Mouse (Mus musculus): ENCODE data around the gene Kctd19. TPM values are rescaled to one million over a fixed set of nuclear protein-coding genes. Genes with fewer than 3 reads are reported as not detected.

Kctd19 gene
- polyA plus RNA-seq, 2 experiments: 0.04 TPM; not detected in 1

- Histone ChIP-seq H3K9me3 (ENCODE audit: control insufficient read depth, low read length) (no peaks in the 10 kb centered on the region), H3K4me2 (replicated peaks; ENCODE audit: low read depth, low read length, severe bottlenecking) (no peak overlapping the region), H3K27ac (replicated peaks; ENCODE audit: low read depth, low read length) (no peak overlapping the region), H3K4me3 (replicated peaks; ENCODE audit: low read length) (no peak overlapping the region), H3K9ac (ENCODE audit: low read depth, low read length, severe bottlenecking) (no peak overlapping the region), H3K27me3 (ENCODE audit: control insufficient read depth, insufficient read depth, low read length) (no peaks in the 10 kb centered on the region), H3K4me1 (ENCODE audit: control insufficient read depth, insufficient read depth, low read length) (peaks cover 4% of the 10 kb centered on the region; the same call in 1 of the 2 replicates), H3K36me3 (ENCODE audit: control insufficient read depth, insufficient read depth, low read length) (no peaks in the 10 kb centered on the region)
- DNase-seq (ENCODE audit: low spot score) (peak; percentile 44), ATAC-seq (ENCODE audit: low FRiP score, low read depth) (peak; percentile 80)
- 42% methylated on average over 11 of the region's 11 CpGs for WGBS
- no peak for TF ChIP-seq POLR2A (IDR thresholded peaks at IDR 0.05; ENCODE audit: borderline replicate concordance, extremely low read depth, insufficient read depth, insufficient read length)
Observed at GRCm38 (mm10) chr8:105445296-105446126, 32.2 kb upstream of the Kctd19 start.

DNA sequence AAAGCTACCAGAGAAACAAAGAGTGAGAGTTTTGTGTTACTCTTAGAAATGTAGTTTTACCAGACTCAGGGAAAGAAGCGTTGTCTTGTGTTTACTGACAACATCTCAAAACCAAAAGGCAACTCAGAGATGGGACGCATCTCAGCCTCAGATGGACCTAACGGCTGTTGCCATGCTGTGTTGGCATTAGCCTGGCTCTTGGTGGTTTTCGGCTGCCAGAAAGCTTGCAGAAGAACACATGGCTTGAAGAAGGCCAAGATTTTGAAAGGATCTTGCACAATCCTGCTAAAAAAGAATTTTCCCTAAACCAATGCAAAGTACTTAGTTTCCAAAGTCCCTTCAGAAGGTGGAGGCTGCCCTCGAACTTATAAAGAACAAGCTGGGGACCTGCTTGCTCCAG is 29.4 kb upstream of the Kctd19 start:
- no peak for DNase-seq (ENCODE audit: low spot score)
- no peak overlapping the region for H3K9ac ChIP-seq (ENCODE audit: low read depth, low read length, severe bottlenecking)
- no peaks in the 10 kb centered on the region for H3K27me3 ChIP-seq (ENCODE audit: control insufficient read depth, insufficient read depth, low read length)
- no peak overlapping the region for H3K4me2 ChIP-seq (replicated peaks; ENCODE audit: low read depth, low read length, severe bottlenecking)
- no peaks in the 10 kb centered on the region for H3K36me3 ChIP-seq (ENCODE audit: control insufficient read depth, insufficient read depth, low read length)
- 93% methylated on average over 5 of the region's 5 CpGs for WGBS
- no peak overlapping the region for H3K4me3 ChIP-seq (replicated peaks; ENCODE audit: low read length)
- no peaks in the 10 kb centered on the region for H3K9me3 ChIP-seq (ENCODE audit: control insufficient read depth, low read length)
- peaks cover 4% of the 10 kb centered on the region; the same call in 1 of the 2 replicates for H3K4me1 ChIP-seq (ENCODE audit: control insufficient read depth, insufficient read depth, low read length)
- no peak overlapping the region for H3K27ac ChIP-seq (replicated peaks; ENCODE audit: low read depth, low read length)
- ATAC-seq (ENCODE audit: low FRiP score, low read depth): no peak
- TF ChIP-seq POLR2A (IDR thresholded peaks at IDR 0.05; ENCODE audit: borderline replicate concordance, extremely low read depth, insufficient read depth, insufficient read length): no peak

DNA sequence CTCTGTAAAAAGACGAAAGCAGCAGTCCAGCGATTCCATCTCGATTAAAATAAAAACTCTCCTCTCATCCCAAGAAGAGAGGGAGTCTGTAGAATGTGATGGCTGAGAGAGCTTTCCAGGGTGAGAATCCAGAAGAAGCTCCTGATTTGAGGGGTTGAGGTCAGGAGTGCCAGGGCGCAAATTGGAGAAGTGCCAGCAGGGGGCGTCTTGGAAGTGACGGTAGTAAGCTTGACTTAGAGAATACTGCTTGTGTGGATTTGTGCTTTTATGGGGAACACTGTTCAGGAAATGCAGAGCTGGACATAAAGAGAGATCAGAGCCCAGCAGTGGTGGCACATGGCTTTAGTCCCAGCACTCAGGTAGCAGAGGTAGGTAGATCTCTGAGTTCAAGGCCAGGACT is 28.1 kb upstream of the Kctd19 start:
- Histone ChIP-seq H3K4me2 (replicated peaks; ENCODE audit: low read depth, low read length, severe bottlenecking) (no peak overlapping the region), H3K36me3 (ENCODE audit: control insufficient read depth, insufficient read depth, low read length) (no peaks in the 10 kb centered on the region), H3K27ac (replicated peaks; ENCODE audit: low read depth, low read length) (no peak overlapping the region), H3K9ac (ENCODE audit: low read depth, low read length, severe bottlenecking) (no peak overlapping the region), H3K4me1 (ENCODE audit: control insufficient read depth, insufficient read depth, low read length) (peaks cover 4% of the 10 kb centered on the region; the same call in 1 of the 2 replicates), H3K4me3 (replicated peaks; ENCODE audit: low read length) (no peak overlapping the region), H3K9me3 (ENCODE audit: control insufficient read depth, low read length) (no peaks in the 10 kb centered on the region), H3K27me3 (ENCODE audit: control insufficient read depth, insufficient read depth, low read length) (no peaks in the 10 kb centered on the region)
- ATAC-seq (ENCODE audit: low FRiP score, low read depth) (0 out of 2 replicates have a peak, but pooled peaks have one; percentile 15), DNase-seq (ENCODE audit: low spot score) (peak; percentile 45)
- 8% methylated on average over 6 of the region's 6 CpGs for WGBS
- TF ChIP-seq POLR2A (IDR thresholded peaks at IDR 0.05; ENCODE audit: borderline replicate concordance, extremely low read depth, insufficient read depth, insufficient read length): no peak

DNA sequence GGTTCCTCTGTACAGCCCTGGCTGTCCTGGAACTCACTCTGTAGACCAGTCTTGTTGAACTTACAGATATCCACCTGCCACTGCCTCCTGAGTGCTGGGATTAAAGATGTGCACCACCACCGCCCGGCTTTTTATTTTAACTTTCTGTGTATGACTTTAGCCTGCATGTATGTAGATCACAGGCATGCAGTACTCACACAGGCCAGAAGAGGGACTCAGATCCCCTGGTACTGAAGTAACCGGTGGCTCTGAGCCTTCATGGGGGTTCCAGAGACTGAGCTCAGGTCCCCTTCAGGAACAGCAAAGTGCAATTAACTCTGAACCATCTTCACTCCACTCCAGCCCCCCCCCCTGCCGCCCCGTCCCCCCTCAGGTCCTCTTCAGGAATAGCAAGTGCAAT is 25.6 kb upstream of the Kctd19 start:
- no peak overlapping the region for H3K4me2 ChIP-seq (replicated peaks; ENCODE audit: low read depth, low read length, severe bottlenecking)
- WGBS: 45% methylated on average over 5 of the region's 5 CpGs
- ATAC-seq (ENCODE audit: low FRiP score, low read depth) (no peak), DNase-seq (ENCODE audit: low spot score) (no peak)
- no peaks in the 10 kb centered on the region for H3K27me3 ChIP-seq (ENCODE audit: control insufficient read depth, insufficient read depth, low read length)
- no peak overlapping the region for H3K9ac ChIP-seq (ENCODE audit: low read depth, low read length, severe bottlenecking)
- H3K9me3 ChIP-seq (ENCODE audit: control insufficient read depth, low read length): no peaks in the 10 kb centered on the region
- H3K4me3 ChIP-seq (replicated peaks; ENCODE audit: low read length): no peak overlapping the region
- no peaks in the 10 kb centered on the region for H3K36me3 ChIP-seq (ENCODE audit: control insufficient read depth, insufficient read depth, low read length)
- no peak for TF ChIP-seq POLR2A (IDR thresholded peaks at IDR 0.05; ENCODE audit: borderline replicate concordance, extremely low read depth, insufficient read depth, insufficient read length)
- no peak overlapping the region for H3K27ac ChIP-seq (replicated peaks; ENCODE audit: low read depth, low read length)
- no peaks in the 10 kb centered on the region for H3K4me1 ChIP-seq (ENCODE audit: control insufficient read depth, insufficient read depth, low read length)

DNA sequence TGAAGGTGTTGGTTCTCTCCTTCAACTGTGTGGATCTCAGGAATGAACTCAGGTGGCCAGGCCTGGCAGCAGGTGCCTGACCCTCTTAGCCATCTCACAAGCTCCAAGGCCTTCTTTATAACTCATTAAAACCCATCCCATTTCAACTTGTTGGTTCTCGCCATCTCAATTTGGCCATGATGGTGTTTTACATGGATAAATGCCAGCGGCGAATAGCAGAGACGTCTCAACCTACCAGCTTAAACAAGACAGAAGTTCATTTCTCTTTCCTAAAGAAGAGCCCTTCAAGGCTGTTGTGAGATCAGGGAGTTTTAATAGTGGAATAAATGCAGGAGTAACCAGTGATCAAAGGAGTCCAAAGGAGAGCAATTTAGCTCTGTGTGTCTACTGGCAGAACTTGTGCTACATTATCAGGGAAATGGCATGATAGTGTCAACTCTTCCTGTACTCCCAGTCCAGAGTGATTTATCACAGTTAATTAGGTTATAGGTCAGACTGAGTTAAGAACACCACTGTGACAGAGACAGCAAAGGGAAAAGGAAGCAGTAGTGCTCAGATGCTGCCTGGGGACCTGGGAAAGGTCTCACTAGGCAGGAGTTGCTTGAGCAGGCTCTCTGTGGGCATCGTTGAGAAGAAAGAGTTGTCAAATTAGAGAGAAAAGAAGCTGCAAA is 23.9 kb upstream of the Kctd19 start:
- Histone ChIP-seq H3K4me2 (replicated peaks; ENCODE audit: low read depth, low read length, severe bottlenecking) (no peak overlapping the region), H3K4me1 (ENCODE audit: control insufficient read depth, insufficient read depth, low read length) (no peaks in the 10 kb centered on the region), H3K36me3 (ENCODE audit: control insufficient read depth, insufficient read depth, low read length) (no peaks in the 10 kb centered on the region), H3K9me3 (ENCODE audit: control insufficient read depth, low read length) (no peaks in the 10 kb centered on the region), H3K27ac (replicated peaks; ENCODE audit: low read depth, low read length) (no peak overlapping the region), H3K9ac (ENCODE audit: low read depth, low read length, severe bottlenecking) (no peak overlapping the region), H3K27me3 (ENCODE audit: control insufficient read depth, insufficient read depth, low read length) (no peaks in the 10 kb centered on the region), H3K4me3 (replicated peaks; ENCODE audit: low read length) (no peak overlapping the region)
- 85% methylated on average over 5 of the region's 5 CpGs for WGBS
- ATAC-seq (ENCODE audit: low FRiP score, low read depth): no peak
- no peak for TF ChIP-seq POLR2A (IDR thresholded peaks at IDR 0.05; ENCODE audit: borderline replicate concordance, extremely low read depth, insufficient read depth, insufficient read length)
- DNase-seq (ENCODE audit: low spot score): no peak

Data from limb, embryonic 14.5 days (tissue).